Mouse (Mus musculus) MEL (cell line): Measurements from ENCODE around the gene E130114P18Rik. TPM values are rescaled to one million over a fixed set of nuclear protein-coding genes. Genes with fewer than 3 reads are reported as not detected.

Source experiments
- DNase-seq: peaks from one replicate; pipeline ENCODE4 v3.0.0; 2011; ENCODE audit warnings: low read depth, low spot score
- H3K27ac ChIP-seq: 2 replicates; pipeline ENCODE4 v1.5.1; 2012; ENCODE audit warnings: low read depth, mild to moderate bottlenecking, control low read depth, low read length, moderate library complexity; ENCODE audit not compliant: control insufficient read depth
- H3K27me3 ChIP-seq, 2 experiments: fragments of 150-350 bp in 1 of 2; sonication (generic) in 1 of 2; 2 replicates each; pipeline ENCODE4 v1.6.1; 2012; ENCODE audit warnings: low read length in 2 of 2, mild to moderate bottlenecking in 2 of 2, improper control_type of control experiment in 1 of 2, moderate library complexity in 1 of 2; ENCODE audit not compliant: insufficient read depth in 2 of 2, control insufficient read depth in 1 of 2
- H3K36me3 ChIP-seq, 2 experiments: 2 replicates each; pipeline ENCODE4 v1.6.1; 2012 to 2014; ENCODE audit warnings: low read length in 2 of 2, improper control_type of control experiment in 1 of 2, inconsistent platforms in 1 of 2, mild to moderate bottlenecking in 1 of 2; ENCODE audit not compliant: insufficient read depth in 2 of 2, control insufficient read depth in 1 of 2
- H3K4me1 ChIP-seq, 2 experiments: fragments of 150-350 bp in 1 of 2; sonication (generic) in 1 of 2; 2 replicates each; pipeline ENCODE4 v1.6.1; 2012; ENCODE audit warnings: low read length in 2 of 2, improper control_type of control experiment in 1 of 2, mild to moderate bottlenecking in 1 of 2; ENCODE audit not compliant: insufficient read depth in 2 of 2, control insufficient read depth in 1 of 2
- H3K4me3 ChIP-seq, 2 experiments: fragments of 150-350 bp in 1 of 2; sonication (generic) in 1 of 2; 2 replicates each; pipeline ENCODE4 v1.5.1; 2012; ENCODE audit warnings: low read depth in 2 of 2, low read length in 2 of 2, mild to moderate bottlenecking in 2 of 2, moderate library complexity in 2 of 2, control low read depth in 1 of 2, improper control_type of control experiment in 1 of 2; ENCODE audit not compliant: control insufficient read depth in 1 of 2, insufficient read depth in 1 of 2
- H3K79me2 ChIP-seq: 2 replicates; pipeline ENCODE4 v1.6.1; 2012; ENCODE audit warnings: mild to moderate bottlenecking, low read length, moderate library complexity; ENCODE audit not compliant: control insufficient read depth, poor library complexity, insufficient read depth
- H3K9ac ChIP-seq: 2 replicates; pipeline ENCODE4 v1.6.1; 2012; ENCODE audit warnings: low read depth, mild to moderate bottlenecking, control low read depth, low read length, moderate library complexity; ENCODE audit not compliant: control insufficient read depth, poor library complexity, severe bottlenecking
- H3K9me3 ChIP-seq: fragments of 150-350 bp; sonication (generic); replicated peaks from 2 replicates; pipeline ENCODE4 v1.6.1; 2012; ENCODE audit warnings: mild to moderate bottlenecking, low read length, improper control_type of control experiment, moderate library complexity; ENCODE audit not compliant: insufficient read depth
- BHLHE40 ChIP-seq: IDR thresholded peaks from 2 replicates; pipeline ENCODE4 v1.6.1; 2012; ENCODE audit warnings: low read depth, mild to moderate bottlenecking, inconsistent platforms, low read length, improper control_type of control experiment, borderline replicate concordance
- CHD1 ChIP-seq: IDR thresholded peaks from 2 replicates; pipeline ENCODE4 v1.6.1; 2012; ENCODE audit warnings: low read depth, mild to moderate bottlenecking, inconsistent platforms, low read length, improper control_type of control experiment
- CHD2 ChIP-seq: IDR thresholded peaks from 2 replicates; pipeline ENCODE4 v1.6.1; 2011; ENCODE audit warnings: low read length, improper control_type of control experiment
- CTCF ChIP-seq, 3 experiments: IDR thresholded peaks in 2 of 3; conservative IDR thresholded peaks in 1 of 3; 2 replicates each; pipeline ENCODE4 v1.5.1; 2011 to 2012; ENCODE audit warnings: low read length in 3 of 3, low read depth in 2 of 3, mild to moderate bottlenecking in 2 of 3, improper control_type of control experiment in 1 of 3, inconsistent platforms in 1 of 3, mixed read lengths in 1 of 3, moderate library complexity in 1 of 3; ENCODE audit not compliant: control insufficient read depth in 1 of 3, insufficient read depth in 1 of 3, poor library complexity in 1 of 3, severe bottlenecking in 1 of 3
- E2F4 ChIP-seq: IDR thresholded peaks from 2 replicates; pipeline ENCODE4 v1.6.1; 2011; ENCODE audit warnings: low read depth, low read length, improper control_type of control experiment, borderline replicate concordance
- ELF1 ChIP-seq: IDR thresholded peaks from 2 replicates; pipeline ENCODE4 v1.6.1; 2014; ENCODE audit warnings: low read depth, mild to moderate bottlenecking, inconsistent platforms, low read length, improper control_type of control experiment, moderate library complexity
- EP300 ChIP-seq, 2 experiments: IDR thresholded peaks; 2 replicates each; pipeline ENCODE4 v1.6.1; 2011; ENCODE audit warnings: improper control_type of control experiment in 2 of 2, low read length in 2 of 2, low read depth in 1 of 2, mild to moderate bottlenecking in 1 of 2
- GABPA ChIP-seq: IDR thresholded peaks from 2 replicates; pipeline ENCODE4 v1.6.1; 2012; ENCODE audit warnings: low read depth, mild to moderate bottlenecking, inconsistent platforms, low read length, improper control_type of control experiment, moderate library complexity
- GATA1 ChIP-seq: IDR thresholded peaks from 2 replicates; pipeline ENCODE4 v1.6.1; 2011; ENCODE audit warnings: low read depth, low read length, improper control_type of control experiment
- MAFK ChIP-seq: IDR thresholded peaks from 2 replicates; pipeline ENCODE4 v1.6.1; 2011; ENCODE audit warnings: low read depth, mild to moderate bottlenecking, low read length, improper control_type of control experiment, borderline replicate concordance
- MAX ChIP-seq: IDR thresholded peaks from 2 replicates; pipeline ENCODE4 v1.6.1; 2011; ENCODE audit warnings: low read length, improper control_type of control experiment
- MAZ ChIP-seq: IDR thresholded peaks from 2 replicates; pipeline ENCODE4 v1.6.1; 2012; ENCODE audit warnings: low read depth, mild to moderate bottlenecking, inconsistent platforms, low read length, improper control_type of control experiment
- MXI1 ChIP-seq: IDR thresholded peaks from 2 replicates; pipeline ENCODE4 v1.6.1; 2011; ENCODE audit warnings: mild to moderate bottlenecking, low read depth, low read length, improper control_type of control experiment
- MYB ChIP-seq: IDR thresholded peaks from 2 replicates; pipeline ENCODE4 v1.6.1; 2011; ENCODE audit warnings: mild to moderate bottlenecking, low read depth, low read length, improper control_type of control experiment
- POLR2A ChIP-seq, 2 experiments: IDR thresholded peaks; 2 replicates each; pipeline ENCODE4 v1.6.1; 2011 to 2012; ENCODE audit warnings: low read length in 2 of 2, mild to moderate bottlenecking in 2 of 2, control low read depth in 1 of 2, improper control_type of control experiment in 1 of 2, low read depth in 1 of 2, moderate library complexity in 1 of 2; ENCODE audit not compliant: control insufficient read depth in 1 of 2, insufficient read depth in 1 of 2, poor library complexity in 1 of 2
- POLR2AphosphoS5 ChIP-seq: IDR thresholded peaks from 2 replicates; pipeline ENCODE4 v1.6.1; 2012; ENCODE audit warnings: low read depth, borderline replicate concordance, mild to moderate bottlenecking, inconsistent platforms, low read length, moderate library complexity, mixed read lengths
- RAD21 ChIP-seq: IDR thresholded peaks from 2 replicates; pipeline ENCODE4 v1.6.1; 2011; ENCODE audit warnings: mild to moderate bottlenecking, low read depth, low read length, improper control_type of control experiment
- TAL1 ChIP-seq: IDR thresholded peaks from 2 replicates; pipeline ENCODE4 v1.6.1; 2012; ENCODE audit warnings: mild to moderate bottlenecking, inconsistent platforms, low read length, moderate library complexity, mixed read lengths
- TBP ChIP-seq: IDR thresholded peaks from 2 replicates; pipeline ENCODE4 v1.8.0; 2011; ENCODE audit warnings: low read depth, low read length, improper control_type of control experiment
- USF1 ChIP-seq: IDR thresholded peaks from 2 replicates; pipeline ENCODE4 v1.6.1; 2014; ENCODE audit warnings: low read depth, mild to moderate bottlenecking, inconsistent platforms, low read length, improper control_type of control experiment, moderate library complexity
- ZKSCAN1 ChIP-seq: IDR thresholded peaks from 2 replicates; pipeline ENCODE4 v1.6.1; 2012; ENCODE audit warnings: low read depth, mild to moderate bottlenecking, inconsistent platforms, low read length, improper control_type of control experiment, moderate library complexity
- ZMIZ1 ChIP-seq: IDR thresholded peaks from 2 replicates; pipeline ENCODE4 v1.6.1; 2012; ENCODE audit warnings: low read depth, mild to moderate bottlenecking, inconsistent platforms, low read length, improper control_type of control experiment, moderate library complexity
- ZNF384 ChIP-seq: IDR thresholded peaks from 2 replicates; pipeline ENCODE4 v1.6.1; 2012; ENCODE audit warnings: low read depth, mild to moderate bottlenecking, inconsistent platforms, low read length, improper control_type of control experiment
- polyA plus RNA-seq, 2 experiments: library from polyadenylated mRNA; stranded (reverse) in 1 of 2; unstranded in 1 of 2; fragments of >175 nt in 1 of 2; fragments of >200 nt in 1 of 2; gene quantifications; 2 replicates each; pipeline versions ENCODE4 v1.2.1 to v1.2.4; 2012; ENCODE audit warnings: low replicate concordance in 2 of 2, low read depth in 1 of 2; ENCODE audit not compliant: insufficient read length in 2 of 2, insufficient read depth in 1 of 2, missing spikeins in 1 of 2
- total RNA-seq: library from RNA; depleted of rRNA; stranded (reverse); fragments of 300-350 nt; gene quantifications from 2 replicates; pipeline ENCODE4 v1.2.3, GENCODE M21; 2012

E130114P18Rik gene
- total and polyA plus RNA-seq, 3 experiments: not detected

GRCm38 (mm10) chr4:97764616-97765015, 13.3 kb downstream of the E130114P18Rik start:
- no peaks in the 10 kb centered on the region for H3K9me3 ChIP-seq
- DNase-seq: peak; percentile 54

GRCm38 (mm10) chr4:97758661-97759060, 19.2 kb downstream of the E130114P18Rik start:
- peaks cover 0 to 18% of the 10 kb centered on the region in 2 experiments; a peak in 2 of 4 replicates for H3K36me3 ChIP-seq
- peak overlapping the region; percentile 75 for H3K27ac ChIP-seq
- peaks cover 7% of the 10 kb centered on the region; the same call in 1 of the 2 replicates for H3K79me2 ChIP-seq
- TF ChIP-seq CHD2 (no peak), EP300 (IDR thresholded peaks at IDR 0.05; ENCODE audit: low read depth in 1 of 2, low read length in 2 of 2) (0 out of 4 replicates have a peak, but pooled peaks of 1 of the 2 experiments have one; percentile 24), E2F4 (no peak)
- DNase-seq: peak; percentile 40
- H3K27me3 ChIP-seq: no peaks in the 10 kb centered on the region
- no peaks in the 10 kb centered on the region for H3K9me3 ChIP-seq
- peak overlapping the region; percentile 75 for H3K9ac ChIP-seq
- H3K4me3 ChIP-seq: peak overlapping the region; percentile 66 to 85
- peaks cover 8% of the 10 kb centered on the region in 2 experiments for H3K4me1 ChIP-seq

More at GRCm38 (mm10) chr4:97764616-97765015, 13.3 kb downstream of the E130114P18Rik start:
- TF ChIP-seq TAL1: no peak
- TF ChIP-seq USF1: no peak
- no peak for TF ChIP-seq EP300 (IDR thresholded peaks at IDR 0.05; ENCODE audit: low read depth in 1 of 2, low read length in 2 of 2)
- no peak for TF ChIP-seq MYB
- no peak for TF ChIP-seq POLR2AphosphoS5
- no peak for TF ChIP-seq CHD2
- no peak for TF ChIP-seq ZMIZ1
- no peak for TF ChIP-seq POLR2A (IDR thresholded peaks at IDR 0.05; ENCODE audit: control insufficient read depth in 1 of 2, insufficient read depth in 1 of 2, low read depth in 1 of 2, low read length in 2 of 2, poor library complexity in 1 of 2)
- H3K27ac ChIP-seq: no peak overlapping the region
- no peaks in the 10 kb centered on the region for H3K27me3 ChIP-seq
- peaks cover 0 to 25% of the 10 kb centered on the region in 2 experiments; a peak in 2 of 4 replicates for H3K36me3 ChIP-seq
- H3K79me2 ChIP-seq: no peaks in the 10 kb centered on the region
- H3K4me1 ChIP-seq: peaks cover 7 to 24% of the 10 kb centered on the region in 2 experiments
- H3K4me3 ChIP-seq: no peak overlapping the region
- no peak overlapping the region for H3K9ac ChIP-seq

- H3K27me3 ChIP-seq: no peaks in the 10 kb centered on the region
- peaks cover 0 to 24% of the 10 kb centered on the region in 2 experiments; a peak in 2 of 4 replicates for H3K36me3 ChIP-seq
- no peaks in the 10 kb centered on the region for H3K9me3 ChIP-seq
- peak overlapping the region; percentile 66 to 85 for H3K4me3 ChIP-seq
- H3K9ac ChIP-seq: peak overlapping the region; percentile 75
- H3K4me1 ChIP-seq: peaks cover 13 to 14% of the 10 kb centered on the region in 2 experiments
- H3K27ac ChIP-seq: peak overlapping the region; percentile 75
- DNase-seq: peak; percentile 82
- H3K79me2 ChIP-seq: peaks cover 7% of the 10 kb centered on the region; the same call in 1 of the 2 replicates
- TF ChIP-seq GABPA (no peak), TAL1 (no peak), POLR2AphosphoS5 (no peak), ZNF384 (no peak), ZMIZ1 (no peak), POLR2A (IDR thresholded peaks at IDR 0.05; ENCODE audit: control insufficient read depth in 1 of 2, insufficient read depth in 1 of 2, low read depth in 1 of 2, low read length in 2 of 2, poor library complexity in 1 of 2) (peak in 1 of 2 experiments; percentile 42; a peak in 1 of 4 replicates), MAFK (no peak), MXI1 (no peak), CTCF (IDR thresholded peaks at IDR 0.05 in 2 of 3, conservative IDR thresholded peaks at IDR 0.05 in 1 of 3; ENCODE audit: control insufficient read depth in 1 of 3, insufficient read depth in 1 of 3, low read depth in 2 of 3, low read length in 3 of 3, poor library complexity in 1 of 3, severe bottlenecking in 1 of 3) (no peak), BHLHE40 (no peak), ZKSCAN1 (no peak), MAX (no peak; the same call in 1 of the 2 replicates), USF1 (no peak), MAZ (0 out of 2 replicates have a peak, but pooled peaks have one; percentile 14), CHD1 (peak; percentile 12; the same call in 1 of the 2 replicates), ELF1 (no peak), RAD21 (no peak), TBP (peak; percentile 34; the same call in 1 of the 2 replicates), GATA1 (no peak), EP300 (IDR thresholded peaks at IDR 0.05; ENCODE audit: low read depth in 1 of 2, low read length in 2 of 2) (no peak), CHD2 (no peak)
Observed at GRCm38 (mm10) chr4:97757978-97758461, 19.9 kb downstream of the E130114P18Rik start.
